Mouse (Mus musculus) gastrocnemius, postnatal 10 days (tissue): ENCODE measurements around the gene Clk3. TPM values are rescaled to one million over a fixed set of nuclear protein-coding genes. Genes with fewer than 3 reads are reported as not detected.
A peak's percentile ranks its signal among the peaks of the same experiment; 100 is the strongest.

Experiments
- DNase-seq: peaks from one replicate; pipeline ENCODE4 v3.0.0; 2021; ENCODE audit warnings: mixed read lengths
- total RNA-seq, 2 experiments: library from RNA; stranded (reverse); gene quantifications; 2 replicates each; pipeline ENCODE4 v1.2.3; 2021

Gene Clk3
- total RNA-seq, 2 experiments from 2014 or later = 34.8 to 45.3 TPM

DNA sequence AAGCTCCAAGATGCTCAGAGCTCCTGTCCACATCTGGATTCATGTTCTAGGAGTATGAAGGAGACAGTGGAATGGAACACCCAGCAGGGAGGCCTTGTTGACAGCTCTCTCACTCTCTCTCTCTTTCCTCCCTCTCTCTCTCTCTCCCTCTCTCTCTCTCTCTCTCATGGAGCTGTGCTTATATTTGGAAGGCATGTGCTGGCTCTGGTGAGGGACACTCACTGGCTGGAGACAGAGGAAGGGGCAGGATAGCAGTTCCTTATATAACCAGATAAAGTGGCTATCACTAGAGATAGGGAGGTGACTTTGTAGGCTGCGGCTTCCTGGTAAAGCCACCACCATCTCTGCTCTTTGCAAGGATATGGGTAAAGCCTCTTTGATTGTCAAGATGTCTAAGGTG is 4.6 kb upstream of the Clk3 start:
- DNase-seq = no peak

DNA sequence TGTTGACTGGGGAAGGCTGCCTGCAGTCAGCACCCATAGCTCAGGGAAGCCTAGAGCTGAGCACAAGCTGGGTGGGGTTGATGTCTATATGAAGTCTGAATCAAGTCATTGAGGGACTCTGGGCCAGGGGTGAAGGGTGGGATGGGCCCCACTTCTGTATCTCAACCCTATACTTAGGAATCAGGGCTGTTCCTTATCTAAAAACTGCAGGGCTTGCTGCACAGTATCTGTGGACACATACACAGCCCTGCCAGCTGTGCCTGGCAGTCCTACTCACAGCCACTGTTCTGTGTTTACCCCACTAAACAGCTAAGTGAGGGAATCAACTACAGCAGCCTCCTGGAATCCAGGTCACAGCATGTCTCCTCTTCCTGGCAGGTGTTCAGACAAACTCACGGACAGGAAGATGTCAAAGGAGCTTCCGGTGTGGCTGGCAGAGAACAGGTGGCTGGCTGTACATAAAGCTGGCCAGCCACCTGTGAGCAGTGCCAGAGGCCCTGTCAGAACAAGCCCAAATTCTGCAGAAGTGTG is 3.9 kb upstream of the Clk3 start:
- no peak for DNase-seq

GRCm38 (mm10) chr9:57767231-57767630 is 1.6 kb upstream of the Clk3 start:
- DNase-seq = no peak

- DNase-seq = no peak
Measured at GRCm38 (mm10) chr9:57766431-57766830, 771 bp upstream of the Clk3 start.

GRCm38 (mm10) chr9:57764974-57765363 is 691 bp downstream of the Clk3 start:
- peak; percentile 96 for DNase-seq

- peak; percentile 84 for DNase-seq
Measured at GRCm38 (mm10) chr9:57764147-57764973, 1.3 kb downstream of the Clk3 start.

DNA sequence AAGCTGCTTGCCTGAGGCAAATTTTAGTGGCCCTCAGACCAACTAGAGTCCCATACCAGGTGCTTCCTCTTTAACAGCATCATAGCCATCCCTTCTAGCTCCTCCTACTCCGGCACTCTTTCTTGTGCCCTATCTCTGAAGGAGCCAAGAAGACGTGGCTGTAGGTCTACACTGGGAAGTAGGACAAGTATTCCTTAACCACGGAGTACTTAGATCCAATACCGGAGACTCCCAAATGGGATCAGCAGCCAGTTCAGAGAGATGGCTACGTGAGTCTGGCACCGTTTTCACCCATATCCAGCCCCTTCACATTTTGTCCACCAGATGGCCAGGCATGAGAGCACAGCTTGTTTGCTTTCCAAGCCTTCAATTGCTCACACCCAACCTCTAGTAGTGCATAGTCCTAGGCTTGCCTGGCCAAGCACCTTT is 3.1 kb downstream of the Clk3 start:
- peak; percentile 41 for DNase-seq

GRCm38 (mm10) chr9:57761563-57762551 is 3.8 kb downstream of the Clk3 start:
- DNase-seq = no peak

- DNase-seq = no peak
Measured at GRCm38 (mm10) chr9:57760416-57761146, 5.1 kb downstream of the Clk3 start.

DNA sequence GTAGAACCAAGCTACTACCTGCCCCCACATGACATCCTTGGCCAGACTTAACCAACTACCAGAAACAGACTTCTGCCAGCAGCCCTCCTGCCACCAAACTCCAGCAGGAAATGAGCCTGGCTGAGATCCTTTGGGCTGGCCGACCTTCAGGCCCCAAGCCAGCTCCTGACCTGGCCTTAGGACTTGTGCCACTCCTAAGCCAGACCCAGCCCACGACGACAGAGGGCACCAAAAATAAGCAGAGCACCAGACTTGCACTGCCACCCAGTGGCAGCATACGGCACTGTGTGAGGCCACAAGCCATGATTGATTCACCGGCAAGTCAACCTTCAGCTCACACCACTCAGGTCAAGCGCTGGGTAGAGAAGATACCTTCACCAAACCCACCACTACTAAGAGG is 6.4 kb downstream of the Clk3 start:
- peak; percentile 78 for DNase-seq

- DNase-seq = no peak
Measured at GRCm38 (mm10) chr9:57758528-57758927, 7.1 kb downstream of the Clk3 start.

DNA sequence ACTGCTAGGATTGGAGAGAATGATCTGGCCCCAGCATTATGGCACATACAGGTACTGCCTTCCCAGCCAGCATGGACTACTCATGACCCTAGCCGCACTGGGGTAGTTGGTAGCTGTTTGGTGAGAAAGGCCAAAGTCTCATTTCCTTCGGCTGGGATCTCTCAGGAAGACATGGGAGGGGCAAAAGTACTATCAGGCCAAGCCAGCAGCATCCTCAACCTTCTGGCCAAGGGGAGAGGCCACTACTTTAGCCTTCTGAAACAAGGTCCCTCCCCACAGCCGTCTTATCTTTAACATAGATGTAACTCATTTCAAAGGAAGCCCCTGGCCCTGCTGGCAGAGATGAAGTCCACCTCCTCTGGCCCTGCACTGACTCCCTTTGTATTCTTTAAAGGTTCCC is 8.1 kb downstream of the Clk3 start:
- DNase-seq = no peak

DNA sequence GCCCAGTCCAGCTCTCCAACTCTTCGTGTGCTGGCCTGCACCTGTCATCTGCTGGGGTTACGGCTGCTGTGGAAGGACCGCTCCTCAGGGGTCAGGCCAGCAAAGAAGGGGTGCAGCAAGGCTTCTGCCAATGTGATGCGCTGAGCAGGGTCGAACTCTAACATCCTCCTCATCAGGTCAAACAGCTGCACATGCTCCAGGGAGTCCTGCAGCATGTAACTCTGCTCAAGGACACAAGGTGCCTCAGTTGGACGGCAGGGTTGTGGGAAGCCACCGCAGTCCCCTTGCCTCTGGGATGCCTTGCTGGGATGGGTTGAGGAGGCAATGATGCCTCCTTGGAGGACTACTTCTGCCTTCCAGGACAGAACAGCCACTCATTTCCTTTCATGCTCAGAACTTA is 14.8 kb downstream of the Clk3 start:
- DNase-seq = no peak

DNA sequence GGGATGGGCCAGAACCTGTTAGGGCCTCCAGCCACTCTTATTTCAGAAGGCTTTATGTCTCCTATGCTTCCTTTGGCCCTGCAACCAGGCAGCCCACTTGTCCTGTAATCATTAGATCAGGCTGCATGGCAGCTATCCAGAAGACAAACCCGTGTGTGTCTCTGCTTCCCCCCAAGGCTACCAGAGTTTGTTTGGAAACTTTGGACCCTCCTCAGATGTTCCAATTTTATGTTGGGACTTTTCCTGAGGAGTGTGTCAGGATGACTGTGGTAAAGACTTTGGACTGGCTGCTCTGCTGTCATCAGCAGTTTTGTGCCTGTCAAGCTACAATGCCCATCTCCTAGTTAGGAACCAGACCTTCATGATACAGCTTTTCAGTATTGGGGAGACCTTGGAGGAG is 16.8 kb downstream of the Clk3 start:
- no peak for DNase-seq

DNA sequence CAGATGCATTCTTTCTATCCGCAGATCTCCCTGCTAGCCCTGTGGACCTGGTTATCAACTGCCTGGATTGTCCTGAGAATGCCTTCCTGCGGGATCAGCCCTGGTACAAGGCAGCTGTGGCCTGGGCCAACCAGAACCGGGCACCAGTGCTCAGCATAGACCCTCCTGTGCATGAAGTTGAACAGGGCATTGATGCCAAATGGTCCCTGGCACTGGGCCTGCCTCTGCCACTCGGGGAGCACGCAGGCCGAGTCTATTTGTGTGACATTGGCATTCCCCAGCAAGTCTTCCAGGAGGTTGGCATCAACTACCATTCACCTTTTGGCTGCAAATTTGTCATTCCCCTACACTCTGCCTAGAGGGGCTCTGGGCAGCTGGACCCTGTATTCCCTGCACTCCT is 17.5 kb downstream of the Clk3 start:
- no peak for DNase-seq

DNA sequence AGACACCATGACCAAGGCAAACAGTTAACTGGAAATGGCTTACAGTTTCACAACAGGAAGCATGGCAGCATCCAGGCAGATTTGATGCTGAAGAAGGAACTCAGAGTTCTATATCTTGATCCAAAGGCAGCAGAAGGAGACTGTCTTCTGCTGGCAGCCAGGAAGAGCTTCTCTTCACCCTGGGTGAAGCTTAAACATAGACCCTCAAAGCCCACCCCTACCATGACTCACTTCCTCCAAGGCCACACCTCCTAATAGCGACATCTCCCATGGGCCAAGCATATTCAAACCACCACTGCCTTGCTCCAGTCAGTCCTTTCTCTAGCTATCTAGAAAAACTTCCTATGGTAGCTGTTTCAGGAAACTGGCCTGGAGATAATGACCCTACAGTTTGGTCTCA is 18.6 kb downstream of the Clk3 start:
- no peak for DNase-seq

DNA sequence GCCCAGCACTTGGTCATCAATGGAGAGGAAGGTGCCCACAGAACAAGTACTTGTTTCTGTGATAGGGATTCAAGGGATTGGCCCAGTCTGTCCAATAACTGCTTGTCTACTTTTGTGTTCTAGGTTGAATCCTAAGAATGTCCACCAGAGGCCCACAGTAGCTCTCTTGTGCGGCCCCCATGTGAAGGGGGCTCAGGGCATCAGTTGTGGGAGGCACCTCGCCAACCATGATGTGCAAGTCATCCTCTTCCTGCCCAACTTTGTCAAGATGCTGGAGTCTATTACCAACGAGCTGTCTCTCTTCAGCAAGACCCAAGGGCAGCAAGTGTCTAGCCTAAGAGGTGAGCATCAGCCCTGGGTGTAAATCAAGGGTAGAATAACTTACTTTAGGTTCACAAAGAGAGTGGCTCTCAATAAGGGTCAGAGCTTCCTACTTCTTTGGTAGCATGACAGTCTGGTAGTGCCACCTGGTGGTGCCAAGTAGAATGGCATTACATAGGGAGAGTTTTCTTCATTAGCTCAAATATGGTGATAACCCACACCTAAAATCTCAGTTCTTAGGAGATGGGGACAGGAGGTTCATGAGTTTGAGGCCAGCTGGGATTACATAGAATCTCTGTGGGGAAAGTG is 21.1 kb downstream of the Clk3 start:
- no peak for DNase-seq

DNA sequence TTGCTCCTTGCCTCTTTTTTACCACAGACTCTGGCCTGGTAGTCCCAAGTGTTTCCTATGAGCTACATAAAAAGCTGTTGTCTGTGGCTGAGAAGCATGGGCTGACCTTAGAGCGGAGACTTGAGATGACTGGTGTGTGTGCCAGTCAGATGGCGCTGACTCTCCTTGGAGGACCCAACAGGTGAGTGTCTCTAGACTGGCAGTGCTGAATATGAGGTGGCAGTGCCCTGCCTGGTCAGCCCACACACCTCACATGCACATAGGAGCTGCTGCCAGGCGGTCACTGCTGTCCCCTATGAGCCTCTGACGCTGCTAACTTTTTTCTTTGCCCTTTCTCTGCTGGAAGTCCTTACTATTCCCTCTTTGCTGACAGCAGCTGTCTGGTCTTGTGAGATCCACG is 25.8 kb downstream of the Clk3 start:
- no peak for DNase-seq

- DNase-seq = no peak
Measured at GRCm38 (mm10) chr9:57733606-57734005, 32.1 kb downstream of the Clk3 start.

DNA sequence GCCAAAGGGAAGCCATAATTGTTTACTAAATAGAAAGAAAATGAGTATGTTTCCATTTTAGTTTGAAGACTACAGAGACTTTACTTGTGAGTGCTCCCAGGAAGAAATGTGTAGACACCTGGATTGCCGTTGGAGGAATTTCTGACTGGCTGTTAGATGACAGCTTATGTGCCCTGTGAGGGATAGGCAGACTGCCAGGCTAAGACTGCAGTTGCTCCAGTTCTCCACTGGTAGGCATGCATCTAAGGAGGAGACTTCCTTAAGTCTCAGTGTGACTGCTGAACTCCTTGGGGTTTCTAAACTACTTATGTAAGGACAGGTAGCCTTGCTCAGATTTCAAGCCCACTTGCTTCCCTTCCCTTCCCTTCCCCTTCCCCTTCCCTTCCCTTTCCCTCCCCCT is 37.3 kb downstream of the Clk3 start:
- DNase-seq = no peak

- DNase-seq = no peak
Measured at GRCm38 (mm10) chr9:57724701-57725100, 41.0 kb downstream of the Clk3 start.

- no peak for DNase-seq
Measured at GRCm38 (mm10) chr9:57723796-57724195, 41.9 kb downstream of the Clk3 start.
